Mouse (Mus musculus) embryonic facial prominence, embryonic 12.5 days (tissue): ENCODE measurements around the gene Mia2. TPM values are rescaled to one million over a fixed set of nuclear protein-coding genes. Genes with fewer than 3 reads are reported as not detected.

Experiments used
- ATAC-seq: fragments of 200-750 bp; cut with Nextera tagmentation; 2 replicates; pipeline ENCODE4 v1.8.0; 2017; ENCODE audit not compliant: insufficient number of reproducible peaks, insufficient read depth, low FRiP score, low TSS enrichment
- H3K27ac ChIP-seq: fragments of 300-500 bp; sonication (generic); 2 replicates; pipeline ENCODE4 v1.5.1; 2016; ENCODE audit warnings: mild to moderate bottlenecking
- H3K27me3 ChIP-seq: fragments of 300-500 bp; sonication (generic); 2 replicates; pipeline ENCODE4 v1.6.1; 2016; ENCODE audit warnings: mild to moderate bottlenecking, moderate library complexity
- H3K36me3 ChIP-seq: fragments of 300-500 bp; sonication (generic); 2 replicates; pipeline ENCODE4 v1.6.1; 2016; ENCODE audit warnings: mild to moderate bottlenecking
- H3K4me1 ChIP-seq: fragments of 300-500 bp; sonication (generic); 2 replicates; pipeline ENCODE4 v1.6.1; 2016
- H3K4me2 ChIP-seq: fragments of 300-500 bp; sonication (generic); replicated peaks from 2 replicates; pipeline ENCODE4 v1.6.1; 2016; ENCODE audit warnings: mild to moderate bottlenecking, moderate library complexity
- H3K4me3 ChIP-seq: fragments of 300-500 bp; sonication (generic); 2 replicates; pipeline ENCODE4 v1.5.1; 2016; ENCODE audit warnings: mild to moderate bottlenecking
- H3K9ac ChIP-seq: fragments of 300-500 bp; sonication (generic); 2 replicates; pipeline ENCODE4 v1.6.1; 2016; ENCODE audit warnings: mild to moderate bottlenecking, moderate library complexity
- H3K9me3 ChIP-seq: fragments of 300-500 bp; sonication (generic); 2 replicates; pipeline ENCODE4 v1.6.1; 2016; ENCODE audit warnings: mild to moderate bottlenecking, moderate library complexity
- WGBS: fragments of 180-500 bp; shearing (Covaris S2); methylation state at CpG from one replicate; pipeline ENCODE4 v1.1.7; 2016; 5-methylcytosine and 5-hydroxymethylcytosine counted together
- polyA plus RNA-seq: library from polyadenylated mRNA; unstranded; fragments of >200 nt; fragmentation: Nextera tagmentation; extraction: Ambion mirVana; gene quantifications from 2 replicates; pipeline ENCODE4 v1.2.1, GENCODE M21; 2016

Mia2 gene
- polyA plus RNA-seq, 1 experiment from 2014 or later, result 60.3 TPM

DNA sequence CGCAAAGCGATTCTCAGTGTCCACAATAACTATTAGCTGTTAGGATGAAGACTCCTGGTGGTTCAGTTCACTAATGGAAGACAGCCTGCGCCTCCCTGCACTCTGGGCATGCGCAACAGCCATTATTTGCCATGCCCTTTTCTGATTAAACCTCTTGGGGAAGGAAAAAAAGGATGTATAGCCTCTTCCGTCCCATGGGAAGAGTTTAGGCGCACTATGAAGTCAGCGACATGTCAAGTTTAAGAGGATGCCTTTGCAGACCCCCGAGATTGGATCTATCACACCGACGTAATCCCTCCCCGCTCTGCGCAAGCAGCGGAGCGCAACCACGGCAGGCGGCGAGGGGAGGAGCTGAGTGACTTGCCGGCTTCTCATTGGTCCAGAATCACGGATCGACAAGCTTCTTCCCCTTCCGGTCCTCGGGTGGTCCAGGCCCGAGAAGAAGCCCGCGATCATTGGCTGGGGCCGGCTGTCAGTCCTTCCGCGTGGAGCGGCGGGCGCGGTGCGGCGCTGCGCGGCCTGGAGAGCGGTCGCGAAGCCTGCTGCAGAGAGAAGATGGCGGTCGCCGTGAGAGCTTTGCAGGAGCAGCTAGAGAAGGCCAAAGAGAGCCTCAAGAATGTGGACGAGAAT, 29.0 kb upstream of the Mia2 start, which contains the start of gene Pnn:
Pnn (plus strand) TSS at position 437 of the 630 bp plus-strand sequence.
- Histone ChIP-seq H3K4me2 (peak within 1 kb of the TSS; percentile 78), H3K4me3 (peak within 1 kb of the TSS; percentile 99), H3K36me3 (peaks cover 33% of the 10 kb centered on the region), H3K9ac (peak within 1 kb of the TSS; percentile 100), H3K9me3 (no peaks in the 10 kb centered on the region), H3K27me3 (no peaks in the 10 kb centered on the region), H3K4me1 (peaks cover 5% of the 10 kb centered on the region; the same call in 1 of the 2 replicates), H3K27ac (peak within 1 kb of the TSS; percentile 89)
- WGBS, result under 1% methylated on average over 42 of the region's 43 CpGs
- ATAC-seq, result peak; percentile 99

DNA sequence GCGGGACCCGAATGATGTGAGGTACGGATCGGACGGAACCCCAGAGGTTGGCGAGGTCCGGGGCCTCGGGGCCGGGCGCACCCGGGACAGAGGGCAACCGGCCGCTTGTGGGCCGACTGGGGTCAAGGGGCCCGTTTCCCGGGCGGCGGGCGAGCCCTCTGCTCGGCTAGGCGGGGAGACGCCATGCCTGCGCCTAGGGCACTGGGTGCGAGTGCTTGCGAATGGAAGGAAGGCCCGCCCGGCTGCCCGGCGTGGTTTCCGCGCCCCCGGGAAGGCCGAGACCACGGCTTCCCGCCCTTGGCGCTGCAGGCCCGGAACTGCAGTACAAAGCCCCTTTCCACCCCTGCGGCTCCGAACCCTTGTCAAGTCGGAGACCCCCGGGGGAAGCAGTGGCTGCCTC, 28.5 kb upstream of the Mia2 start:
- H3K36me3 ChIP-seq, result peaks cover 38% of the 10 kb centered on the region
- H3K4me1 ChIP-seq, result peaks cover 5% of the 10 kb centered on the region; the same call in 1 of the 2 replicates
- ATAC-seq, result peak; percentile 53; the same call in 1 of the 2 replicates
- peak overlapping the region; percentile 88 for H3K27ac ChIP-seq
- peak overlapping the region; percentile 99 for H3K4me3 ChIP-seq
- no peaks in the 10 kb centered on the region for H3K27me3 ChIP-seq
- WGBS, result under 1% methylated on average over 41 of the region's 41 CpGs
- no peaks in the 10 kb centered on the region for H3K9me3 ChIP-seq
- H3K4me2 ChIP-seq, result peak overlapping the region; percentile 78
- H3K9ac ChIP-seq, result peak overlapping the region; percentile 100

DNA sequence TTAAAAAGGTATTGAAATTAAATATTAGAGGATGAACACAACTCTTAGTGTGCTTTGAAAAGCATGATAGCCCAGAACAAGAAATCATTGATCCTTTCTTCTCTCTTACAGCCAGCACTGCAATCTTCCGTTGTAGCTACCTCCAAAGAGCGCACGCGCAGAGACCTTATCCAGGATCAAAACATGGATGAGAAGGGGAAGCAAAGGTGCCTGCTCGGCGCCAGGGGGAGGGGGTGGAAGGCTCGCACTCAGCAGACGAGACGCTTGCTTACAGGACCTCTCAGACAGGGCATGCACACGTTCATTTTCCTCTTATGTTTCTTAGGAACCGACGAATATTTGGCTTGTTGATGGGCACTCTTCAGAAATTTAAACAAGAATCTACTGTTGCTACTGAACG, 26.8 kb upstream of the Mia2 start:
- Histone ChIP-seq H3K36me3 (peaks cover 44% of the 10 kb centered on the region), H3K9me3 (no peaks in the 10 kb centered on the region)
- WGBS, result 96% methylated on average over 13 of the region's 13 CpGs

DNA sequence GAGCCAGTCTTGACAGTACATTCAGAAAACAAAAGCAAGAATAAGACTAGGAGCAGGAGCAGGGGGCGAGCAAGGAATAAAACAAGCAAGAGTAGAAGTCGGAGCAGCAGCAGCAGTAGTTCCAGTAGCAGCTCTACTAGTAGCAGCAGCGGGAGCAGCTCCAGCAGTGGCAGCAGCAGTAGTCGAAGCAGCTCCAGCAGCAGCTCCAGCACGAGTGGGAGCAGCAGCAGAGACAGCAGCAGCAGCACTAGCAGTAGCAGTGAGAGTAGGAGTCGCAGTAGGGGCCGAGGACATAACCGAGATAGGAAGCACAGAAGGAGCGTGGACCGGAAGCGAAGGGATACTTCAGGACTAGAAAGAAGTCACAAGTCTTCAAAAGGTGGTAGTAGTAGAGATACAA, 23.3 kb upstream of the Mia2 start:
- H3K27ac ChIP-seq, result no peak overlapping the region
- no peak overlapping the region for H3K9ac ChIP-seq
- H3K4me3 ChIP-seq, result no peak overlapping the region
- H3K36me3 ChIP-seq, result peaks cover 51% of the 10 kb centered on the region
- 91% methylated on average over 11 of the region's 11 CpGs for WGBS
- H3K9me3 ChIP-seq, result no peaks in the 10 kb centered on the region
- no peak overlapping the region for H3K4me2 ChIP-seq
- H3K27me3 ChIP-seq, result no peaks in the 10 kb centered on the region
- H3K4me1 ChIP-seq, result peaks cover 5% of the 10 kb centered on the region; the same call in 1 of the 2 replicates
- ATAC-seq, result no peak

More for the DNA sequence above, 26.8 kb upstream of the Mia2 start:
- ATAC-seq, result no peak
- Histone ChIP-seq H3K27me3 (no peaks in the 10 kb centered on the region), H3K4me1 (peaks cover 5% of the 10 kb centered on the region; the same call in 1 of the 2 replicates), H3K9ac (no peak overlapping the region), H3K27ac (no peak overlapping the region), H3K4me2 (no peak overlapping the region), H3K4me3 (no peak overlapping the region)

DNA sequence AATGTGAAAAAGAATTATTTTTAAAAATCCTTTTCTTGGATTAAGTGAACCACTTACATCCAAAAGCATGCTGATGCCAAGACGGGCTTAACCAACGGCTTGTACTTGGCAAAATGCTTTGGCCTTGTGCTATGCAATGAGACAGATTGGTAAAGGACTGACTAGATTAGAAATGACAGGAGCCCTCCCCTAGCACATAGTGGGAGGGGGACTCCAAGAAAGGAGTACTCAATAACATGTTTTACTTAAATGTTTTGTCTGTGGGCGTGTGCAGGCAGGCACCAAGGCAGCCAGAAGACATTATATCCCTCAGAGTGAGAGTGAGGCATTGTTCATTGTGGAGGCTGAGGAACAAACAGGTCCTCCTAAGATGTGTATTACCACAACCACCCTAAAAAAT, 21.5 kb upstream of the Mia2 start:
- Histone ChIP-seq H3K27me3 (no peaks in the 10 kb centered on the region), H3K4me2 (no peak overlapping the region), H3K36me3 (peaks cover 41% of the 10 kb centered on the region), H3K27ac (no peak overlapping the region), H3K4me3 (no peak overlapping the region), H3K4me1 (no peaks in the 10 kb centered on the region), H3K9ac (no peak overlapping the region), H3K9me3 (no peaks in the 10 kb centered on the region)
- ATAC-seq, result no peak
- WGBS, result 83% methylated on average over 3 of the region's 3 CpGs

DNA sequence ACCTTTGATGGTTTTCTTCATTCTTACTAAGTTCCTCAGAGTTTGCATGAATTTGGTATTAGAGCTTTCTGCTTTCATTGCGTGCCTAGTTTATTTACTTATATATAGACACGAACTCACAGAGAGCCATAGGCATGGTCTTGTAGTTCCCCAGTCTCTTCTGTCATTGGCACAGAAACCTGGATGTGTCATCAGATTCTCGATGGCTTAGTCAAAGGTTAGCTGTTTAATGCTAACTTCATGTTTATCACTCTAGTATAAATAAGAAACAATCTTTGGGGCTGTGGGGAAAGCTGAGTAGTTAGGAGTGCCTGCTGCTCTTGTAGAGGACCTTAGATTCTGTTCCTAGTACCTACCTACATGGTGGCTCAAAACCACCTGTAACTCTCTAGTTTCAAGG, 18.6 kb upstream of the Mia2 start:
- no peak overlapping the region for H3K9ac ChIP-seq
- H3K4me3 ChIP-seq, result no peak overlapping the region
- H3K27ac ChIP-seq, result no peak overlapping the region
- ATAC-seq, result no peak
- H3K4me2 ChIP-seq, result no peak overlapping the region
- peaks cover 14% of the 10 kb centered on the region for H3K36me3 ChIP-seq
- no peaks in the 10 kb centered on the region for H3K27me3 ChIP-seq
- H3K9me3 ChIP-seq, result no peaks in the 10 kb centered on the region
- WGBS, result 89% methylated on average over 3 of the region's 3 CpGs
- H3K4me1 ChIP-seq, result no peaks in the 10 kb centered on the region

DNA sequence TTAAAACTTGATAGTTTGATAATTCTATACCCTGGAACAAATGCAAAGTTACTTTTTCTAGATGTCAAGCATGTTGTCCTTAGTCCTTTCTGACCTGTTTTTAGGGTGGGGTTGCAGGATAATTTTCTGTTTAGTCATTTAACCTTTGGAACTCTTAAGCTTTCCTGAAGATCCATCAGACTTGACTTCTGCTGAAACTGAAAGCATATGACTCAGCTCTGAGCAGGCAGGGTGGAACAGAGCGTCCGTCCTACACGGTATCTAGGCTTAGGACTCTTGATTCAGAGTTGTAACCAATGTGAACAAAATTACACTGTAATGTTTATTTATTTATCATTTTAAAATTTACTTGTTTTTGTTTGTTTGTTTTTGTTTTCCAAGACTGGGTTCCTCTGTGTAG, 17.7 kb upstream of the Mia2 start:
- H3K9ac ChIP-seq, result no peak overlapping the region
- H3K27ac ChIP-seq, result no peak overlapping the region
- no peaks in the 10 kb centered on the region for H3K9me3 ChIP-seq
- H3K4me1 ChIP-seq, result no peaks in the 10 kb centered on the region
- 97% methylated on average over 3 of the region's 3 CpGs for WGBS
- H3K4me3 ChIP-seq, result no peak overlapping the region
- no peak for ATAC-seq
- no peaks in the 10 kb centered on the region for H3K27me3 ChIP-seq
- no peak overlapping the region for H3K4me2 ChIP-seq
- H3K36me3 ChIP-seq, result peaks cover 7% of the 10 kb centered on the region; the same call in 1 of the 2 replicates

DNA sequence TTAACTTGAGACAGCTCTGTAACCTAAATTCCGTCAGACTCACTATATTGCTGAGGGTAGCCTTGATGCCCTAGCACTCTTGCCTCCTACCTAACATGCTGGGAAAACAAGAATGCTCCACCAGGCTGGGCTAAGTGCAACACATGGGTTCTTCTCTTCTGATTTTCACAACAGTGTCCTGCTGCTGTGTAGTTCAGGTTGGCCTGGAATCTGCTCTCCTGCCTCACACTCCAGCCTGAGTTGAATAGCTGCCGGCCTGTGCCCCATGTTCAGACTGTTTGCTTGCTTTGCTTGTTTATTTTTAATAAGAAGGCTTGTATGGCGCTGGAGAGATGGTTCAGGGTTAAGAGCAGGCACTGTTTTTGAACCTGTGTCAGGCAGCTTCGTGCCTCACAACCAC, 15.1 kb upstream of the Mia2 start:
- H3K4me2 ChIP-seq, result no peak overlapping the region
- no peaks in the 10 kb centered on the region for H3K4me1 ChIP-seq
- H3K36me3 ChIP-seq, result 0 out of 2 replicates have a peak, but pooled peaks cover 2% of the 10 kb centered on the region
- no peak for ATAC-seq
- no peak overlapping the region for H3K9ac ChIP-seq
- whole genome bisulfite sequencing, result 83% methylated on average over 4 of the region's 4 CpGs
- H3K9me3 ChIP-seq, result no peaks in the 10 kb centered on the region
- no peak overlapping the region for H3K4me3 ChIP-seq
- H3K27me3 ChIP-seq, result no peaks in the 10 kb centered on the region
- no peak overlapping the region for H3K27ac ChIP-seq

DNA sequence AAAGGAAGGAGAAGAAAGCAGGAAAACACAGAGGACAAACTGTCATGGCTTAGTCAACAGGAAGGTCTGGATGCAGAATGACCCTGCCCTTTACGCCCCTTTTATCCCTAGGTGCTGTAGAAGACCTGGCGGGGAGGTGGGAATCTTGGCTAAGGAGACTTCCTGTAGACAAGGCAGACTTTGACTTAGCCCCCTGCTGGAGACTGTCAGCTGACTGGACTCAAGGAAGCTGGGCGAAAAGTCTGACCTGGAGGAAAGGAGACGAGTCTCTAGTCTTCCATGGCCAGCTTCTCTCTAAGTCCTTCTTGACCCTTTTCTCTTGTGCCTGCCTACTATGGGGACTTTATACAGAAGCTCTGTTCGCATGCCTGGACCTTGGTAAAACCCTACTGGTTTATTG, 11.2 kb upstream of the Mia2 start:
- Histone ChIP-seq H3K4me1 (no peaks in the 10 kb centered on the region), H3K9me3 (no peaks in the 10 kb centered on the region), H3K4me3 (no peak overlapping the region), H3K4me2 (no peak overlapping the region), H3K9ac (no peak overlapping the region), H3K27ac (no peak overlapping the region), H3K36me3 (no peaks in the 10 kb centered on the region), H3K27me3 (no peaks in the 10 kb centered on the region)
- WGBS, result 70% methylated on average over 5 of the region's 5 CpGs
- no peak for ATAC-seq

DNA sequence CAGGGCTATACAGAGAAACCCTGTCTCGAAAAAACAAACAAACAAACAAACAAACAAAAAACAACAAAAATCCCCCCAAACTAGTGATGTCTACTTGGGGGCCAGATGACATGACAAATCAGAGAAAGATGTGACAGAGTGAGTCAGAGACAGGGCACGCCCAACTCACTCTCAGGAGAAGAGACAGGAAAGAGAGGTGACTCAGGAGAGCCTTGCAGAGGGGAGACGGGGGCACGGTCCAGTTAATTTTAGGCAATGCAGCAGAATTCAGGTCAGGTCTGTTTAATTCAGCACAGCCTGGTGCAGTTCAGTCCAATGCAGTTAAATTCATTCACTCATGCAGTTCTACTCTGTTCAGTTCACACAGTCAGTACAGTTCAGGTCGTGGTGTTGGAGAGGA, 9.4 kb upstream of the Mia2 start:
- no peaks in the 10 kb centered on the region for H3K4me1 ChIP-seq
- 81% methylated on average over 5 of the region's 5 CpGs for WGBS
- H3K27ac ChIP-seq, result no peak overlapping the region
- H3K9me3 ChIP-seq, result no peaks in the 10 kb centered on the region
- H3K4me2 ChIP-seq, result no peak overlapping the region
- no peak overlapping the region for H3K9ac ChIP-seq
- H3K4me3 ChIP-seq, result no peak overlapping the region
- H3K36me3 ChIP-seq, result no peaks in the 10 kb centered on the region
- no peak for ATAC-seq
- H3K27me3 ChIP-seq, result no peaks in the 10 kb centered on the region

DNA sequence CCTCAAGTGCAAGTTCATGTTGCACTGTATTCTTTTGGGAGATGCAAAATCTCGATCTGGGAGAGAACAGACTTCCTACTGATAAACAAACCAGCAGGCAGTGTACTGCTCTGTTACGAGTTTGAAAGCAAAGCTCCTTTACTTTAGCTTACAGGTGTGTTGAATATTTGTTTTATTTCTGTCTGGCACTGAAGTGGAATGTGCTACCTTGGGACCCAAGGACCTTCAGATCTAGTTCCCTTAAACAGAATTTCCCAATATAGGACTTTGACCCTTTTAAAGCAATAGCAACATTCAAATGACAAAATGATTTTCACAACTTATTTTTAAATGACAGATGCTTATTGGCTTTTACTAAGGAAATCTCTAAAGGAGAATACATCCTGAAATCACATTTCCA, 2.1 kb upstream of the Mia2 start:
- H3K36me3 ChIP-seq, result no peaks in the 10 kb centered on the region
- no peak overlapping the region for H3K4me3 ChIP-seq
- H3K4me2 ChIP-seq, result no peak overlapping the region
- no peak for ATAC-seq
- H3K9ac ChIP-seq, result no peak overlapping the region
- 39% methylated on average over 2 of the region's 2 CpGs for WGBS
- H3K4me1 ChIP-seq, result no peaks in the 10 kb centered on the region
- no peak overlapping the region for H3K27ac ChIP-seq
- H3K9me3 ChIP-seq, result no peaks in the 10 kb centered on the region
- H3K27me3 ChIP-seq, result no peaks in the 10 kb centered on the region

DNA sequence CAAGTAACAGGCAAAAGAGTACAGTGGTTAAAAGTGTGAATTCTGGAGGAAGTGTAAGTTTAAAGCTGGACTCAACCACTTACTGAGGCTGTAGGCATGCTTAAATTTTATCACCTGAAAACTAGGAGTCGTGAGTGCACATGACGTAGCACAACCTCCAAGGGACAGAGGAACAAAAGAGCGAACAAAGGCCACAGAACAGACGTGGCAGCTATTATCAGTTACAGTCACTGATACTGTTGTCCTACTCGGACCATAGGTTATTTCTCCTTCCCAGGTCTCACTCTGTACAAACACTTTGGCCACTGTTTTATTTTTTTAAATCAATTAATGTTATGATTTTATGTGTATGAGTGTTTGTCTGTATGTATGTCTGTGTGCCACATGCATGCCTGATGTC, 9.2 kb downstream of the Mia2 start:
- Histone ChIP-seq H3K4me1 (no peaks in the 10 kb centered on the region), H3K27ac (no peak overlapping the region), H3K4me3 (no peak overlapping the region), H3K4me2 (no peak overlapping the region), H3K9me3 (no peaks in the 10 kb centered on the region), H3K27me3 (no peaks in the 10 kb centered on the region), H3K9ac (no peak overlapping the region), H3K36me3 (no peaks in the 10 kb centered on the region)
- 76% methylated on average over 5 of the region's 5 CpGs for WGBS
- ATAC-seq, result no peak
